Mouse (Mus musculus): ENCODE data around the gene Ltc4s. TPM values are rescaled to one million over a fixed set of nuclear protein-coding genes. Genes with fewer than 3 reads are reported as not detected.

Ltc4s gene
- total RNA-seq, 2 experiments from 2014 or later = not detected

DNA sequence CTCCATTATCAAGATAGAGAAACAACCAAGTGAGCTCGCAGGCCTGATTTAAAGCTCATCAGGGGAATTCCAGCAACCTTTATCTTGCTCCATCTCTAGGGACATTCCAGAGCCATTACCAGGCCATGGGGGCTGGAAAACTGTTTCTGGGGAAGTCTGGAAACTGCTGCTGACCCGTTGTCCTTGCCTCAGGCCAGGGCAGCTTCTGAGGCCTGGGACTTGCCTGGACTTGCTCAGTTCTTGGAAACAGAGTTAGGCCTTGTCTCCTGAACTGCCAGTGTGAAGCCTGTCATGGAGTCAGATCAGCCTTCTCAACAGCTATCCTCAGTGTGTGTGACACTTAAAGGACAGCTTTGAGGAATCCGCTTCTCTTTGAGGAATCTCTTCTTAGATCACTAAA, 13.8 kb upstream of the Ltc4s start:
- no peak for ATAC-seq (replicated peaks; ENCODE audit: poor library complexity, severe bottlenecking)

DNA sequence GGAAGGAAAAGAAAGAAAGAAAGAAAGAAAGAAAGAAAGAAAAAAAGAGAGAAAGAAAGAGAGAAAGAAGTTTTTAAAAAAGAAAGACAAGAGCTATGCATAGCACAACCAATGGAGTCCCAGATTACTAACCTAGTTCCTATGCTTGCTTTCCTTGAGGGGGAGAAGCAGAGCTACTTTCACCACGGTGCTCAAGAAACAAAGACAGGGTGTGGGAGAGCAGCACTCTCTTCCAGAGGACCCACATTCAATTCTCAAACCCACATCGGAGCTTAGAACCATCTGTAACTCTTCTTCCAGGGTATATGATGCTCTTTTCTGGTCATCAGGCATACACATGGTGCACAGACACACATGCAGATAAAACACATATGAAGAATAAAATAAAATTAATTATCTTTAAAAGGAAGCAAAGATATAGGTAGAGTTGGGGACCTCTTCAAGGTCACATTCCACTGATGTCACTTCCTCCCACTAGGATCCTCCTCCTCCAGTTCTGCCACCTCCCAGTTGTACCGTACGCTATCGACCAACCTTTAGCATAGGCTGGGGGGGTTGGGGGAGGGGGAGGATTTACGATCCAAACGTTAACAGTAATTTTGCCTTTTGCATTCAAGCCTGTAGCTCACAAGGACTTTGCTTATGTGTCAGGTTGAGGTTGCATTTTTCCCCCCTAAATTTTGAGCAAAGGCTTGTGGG, 10.2 kb upstream of the Ltc4s start:
- ATAC-seq (replicated peaks; ENCODE audit: poor library complexity, severe bottlenecking) = no peak

DNA sequence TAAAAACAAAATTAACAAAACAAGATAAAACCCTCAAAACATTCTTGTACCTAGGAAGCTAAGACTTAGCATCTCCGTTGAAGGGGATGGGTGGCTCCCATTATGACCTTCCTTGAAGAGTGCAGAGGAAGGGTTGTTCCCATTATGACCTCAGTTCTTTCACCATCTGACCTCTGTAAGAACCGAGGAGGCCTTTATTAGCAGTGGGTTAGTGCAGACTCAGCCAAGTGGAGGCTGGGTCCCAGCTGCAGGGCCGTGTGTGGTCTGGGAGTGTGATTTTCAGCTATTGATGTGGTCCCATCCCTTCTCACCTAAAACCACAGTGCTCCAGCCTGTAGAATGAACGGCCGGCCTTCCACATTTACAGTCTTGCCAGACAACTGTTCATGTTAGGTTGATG, 6.9 kb upstream of the Ltc4s start:
- ATAC-seq (replicated peaks; ENCODE audit: poor library complexity, severe bottlenecking) = no peak

DNA sequence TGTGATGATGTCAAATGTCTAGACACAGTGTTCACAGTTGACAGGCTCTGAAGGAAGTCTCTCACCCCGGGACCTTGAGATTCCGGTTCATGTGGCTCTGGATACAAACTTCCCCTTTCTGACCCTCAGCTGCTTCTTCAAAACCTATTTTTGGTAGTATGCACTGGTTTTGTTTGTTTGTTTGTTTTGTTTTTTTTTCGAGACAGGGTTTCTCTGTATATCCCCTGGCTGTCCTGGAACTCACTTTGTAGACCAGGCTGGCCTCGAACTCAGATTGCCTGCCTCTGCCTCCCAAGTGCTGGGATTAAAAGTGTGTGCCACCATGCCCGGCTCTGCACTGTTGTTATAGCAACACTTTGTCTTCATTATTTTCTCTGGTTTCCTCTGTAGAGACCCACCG, 5.5 kb upstream of the Ltc4s start:
- ATAC-seq (replicated peaks; ENCODE audit: poor library complexity, severe bottlenecking) = peak; percentile 27; the same call in 1 of the 2 replicates

DNA sequence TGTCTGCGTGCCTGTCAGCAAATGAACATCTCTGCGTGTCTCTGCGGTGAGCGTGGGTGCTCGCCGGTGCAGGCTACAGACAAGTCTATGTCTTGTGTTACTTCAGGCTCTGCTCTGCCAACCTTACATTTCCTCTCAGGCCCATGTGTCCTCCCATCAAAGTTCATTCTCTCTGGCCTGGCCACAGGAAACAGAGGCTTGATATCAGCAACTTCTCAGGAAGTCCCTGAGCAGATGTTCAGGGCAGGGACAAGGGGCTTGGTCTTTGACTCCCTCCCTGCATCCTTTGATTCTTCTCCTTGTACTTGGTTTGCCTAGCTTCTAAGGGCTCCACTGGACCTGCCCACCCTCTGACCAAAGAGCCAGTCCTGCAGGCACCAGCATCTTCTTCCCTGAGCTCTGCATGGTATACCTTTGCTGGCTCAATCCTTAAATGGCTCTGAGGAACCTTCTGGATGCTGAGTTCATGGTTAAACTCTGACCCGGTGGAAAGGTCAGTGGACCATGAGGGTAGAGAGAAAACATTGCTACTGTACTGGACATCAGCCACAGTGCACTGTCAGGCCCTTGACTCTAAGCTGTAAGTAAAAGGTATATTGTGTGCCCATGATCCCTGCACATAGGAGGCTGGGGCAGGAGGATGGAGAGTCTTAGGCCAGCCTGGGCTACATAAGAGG, 2.0 kb upstream of the Ltc4s start:
- peak; percentile 11 for ATAC-seq (replicated peaks; ENCODE audit: poor library complexity, severe bottlenecking)

DNA sequence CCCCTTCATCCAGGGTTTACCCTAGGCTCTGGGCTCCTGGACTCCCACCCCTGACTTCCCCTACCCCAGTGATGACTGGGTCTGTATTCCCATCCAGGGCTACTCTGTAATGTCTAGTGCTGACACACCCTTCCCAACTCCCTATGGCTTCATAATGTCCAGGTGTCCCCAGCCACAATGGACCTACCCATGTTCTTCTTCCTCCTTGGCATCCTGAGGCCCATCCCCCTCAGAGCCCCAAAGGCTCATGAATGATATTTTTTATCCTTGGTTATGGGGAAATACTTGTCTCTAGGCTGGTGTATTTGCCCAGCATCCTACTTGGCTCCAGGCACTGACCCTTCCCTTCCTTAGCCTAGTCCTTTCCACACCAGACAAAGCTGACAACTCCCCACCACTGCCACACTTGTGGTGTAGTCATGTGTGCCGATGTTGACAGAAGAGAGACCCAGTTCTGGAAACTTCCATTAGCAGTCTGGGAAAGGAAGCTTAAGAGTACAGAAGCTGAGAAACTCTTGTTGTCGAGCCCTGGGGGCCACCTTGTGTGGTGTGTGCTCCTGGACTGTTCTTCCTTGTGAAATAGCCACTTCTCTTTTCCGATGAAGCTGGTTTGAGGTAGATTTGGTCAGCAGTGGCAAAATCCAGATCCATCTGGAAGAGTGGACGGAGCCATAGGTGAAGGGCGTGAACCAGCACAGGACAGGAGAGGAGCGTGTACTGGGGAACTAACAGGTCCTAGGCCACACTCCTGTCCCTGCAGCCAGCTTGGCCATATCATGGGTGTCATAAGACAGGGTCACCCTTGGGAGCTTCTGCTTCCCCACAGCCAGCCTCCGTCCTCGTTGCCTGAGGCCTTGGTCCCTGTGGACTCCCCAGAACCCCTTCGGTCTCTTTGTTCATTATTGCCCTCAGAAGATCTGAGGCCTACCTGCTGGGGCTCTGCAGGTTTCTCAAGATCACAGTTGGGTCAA, 690 bp upstream of the Ltc4s start:
- ATAC-seq (replicated peaks; ENCODE audit: poor library complexity, severe bottlenecking) = peak; percentile 31

DNA sequence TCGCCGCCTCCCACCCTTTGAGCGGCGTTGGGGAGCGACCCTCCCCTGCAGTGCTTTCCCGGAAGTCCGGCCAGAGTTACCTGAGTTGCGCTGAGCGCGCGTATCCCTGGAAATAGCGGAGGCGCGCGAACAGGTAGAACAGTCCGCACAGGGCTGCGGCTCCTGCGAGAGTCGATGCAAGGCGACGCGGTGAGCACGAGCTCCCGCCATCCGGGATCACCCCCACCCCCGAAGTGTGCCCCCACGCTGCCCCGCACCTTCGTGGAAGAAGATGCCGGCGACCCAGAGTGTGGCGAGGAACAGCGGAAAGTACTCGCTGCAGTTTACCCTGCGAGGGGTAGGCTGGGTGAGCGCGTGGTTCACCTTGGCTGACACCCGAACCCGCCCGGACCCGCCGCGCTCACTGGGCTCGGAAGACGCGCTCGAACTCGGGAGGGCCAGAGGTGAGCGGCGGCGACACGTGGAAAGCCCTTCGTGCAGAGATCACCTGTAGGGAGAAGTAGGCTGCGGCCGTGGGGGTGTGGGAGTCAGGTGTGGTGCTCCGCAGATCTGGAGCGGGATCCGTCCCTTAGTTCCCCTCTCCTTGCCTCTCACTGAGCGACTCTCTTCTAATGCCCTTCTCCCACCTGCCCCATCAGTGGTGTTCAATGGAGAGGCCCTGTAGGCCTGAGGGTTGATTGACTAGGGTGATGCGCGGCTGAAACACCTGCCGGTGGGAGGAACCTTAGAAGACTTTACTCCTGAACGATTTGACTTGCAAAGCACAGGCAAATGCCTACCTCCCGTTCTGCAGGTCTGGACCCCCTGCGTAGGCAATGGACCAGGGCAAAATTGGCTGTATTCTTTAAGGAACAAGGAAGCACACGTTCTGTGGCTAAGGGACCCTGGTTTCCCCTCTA, 1.2 kb downstream of the Ltc4s start:
- ATAC-seq (replicated peaks; ENCODE audit: poor library complexity, severe bottlenecking) = no peak

DNA sequence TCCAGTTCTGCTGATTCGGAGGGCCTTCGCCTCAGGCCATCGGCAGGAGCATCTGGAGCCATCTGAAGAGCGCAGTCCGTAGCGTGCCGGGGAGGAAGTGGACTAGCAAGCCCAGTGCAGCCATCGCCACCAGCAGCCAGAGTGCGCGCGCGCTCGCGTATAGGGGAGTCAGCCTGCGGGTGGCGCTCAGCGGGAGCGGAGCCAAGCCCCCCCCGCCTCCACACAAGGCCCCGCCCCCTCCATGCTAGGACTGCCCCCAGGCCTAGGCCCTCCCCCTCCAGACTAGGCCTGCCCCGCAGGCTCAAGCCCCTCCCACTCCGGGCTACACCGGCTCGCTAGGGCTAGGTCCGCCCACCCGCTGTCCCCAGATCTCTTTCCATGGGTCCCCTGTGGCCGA, 1.9 kb downstream of the Ltc4s start:
- peak; percentile 70 for ATAC-seq (replicated peaks; ENCODE audit: poor library complexity, severe bottlenecking)

DNA sequence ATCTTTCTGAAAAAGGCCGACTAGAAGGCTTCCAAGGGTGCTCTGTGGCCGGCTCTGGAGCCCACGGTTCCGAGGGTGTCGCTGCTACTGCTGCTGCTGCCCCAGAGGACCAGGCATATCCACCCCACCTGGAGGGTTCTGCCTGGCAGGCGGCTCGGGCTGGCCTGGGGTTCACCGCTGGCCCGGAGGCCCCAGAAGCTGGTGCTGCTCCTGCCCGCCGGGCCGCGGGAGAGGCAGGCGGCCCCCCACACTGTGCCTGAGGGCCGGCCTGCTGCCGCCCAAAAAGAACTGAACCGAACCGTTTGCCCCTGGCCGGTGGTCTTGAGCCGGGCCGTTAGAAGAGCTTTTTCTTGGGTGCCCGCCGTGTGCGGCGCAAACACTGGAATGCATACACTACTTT, 3.8 kb downstream of the Ltc4s start:
- ATAC-seq (replicated peaks; ENCODE audit: poor library complexity, severe bottlenecking) = no peak

DNA sequence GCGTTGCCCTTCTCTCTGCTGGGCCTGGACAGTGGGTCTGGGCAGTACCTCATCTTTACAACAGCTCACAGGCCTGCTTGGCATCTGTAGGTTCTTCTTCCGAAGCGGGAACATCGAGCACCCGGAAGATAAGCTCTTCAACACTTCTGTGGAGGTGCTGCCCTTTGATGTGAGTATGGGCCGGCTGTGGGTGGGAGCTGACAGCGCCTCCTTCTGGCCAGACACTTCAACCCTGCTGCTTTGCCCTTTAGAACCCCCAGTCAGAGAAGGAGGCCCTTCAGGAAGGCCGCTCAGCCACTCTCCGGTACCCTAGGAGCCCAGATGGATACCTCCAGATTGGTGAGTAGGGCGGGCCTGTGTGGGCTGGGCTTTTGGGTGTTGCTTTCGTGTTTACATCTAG, 4.4 kb downstream of the Ltc4s start:
- ATAC-seq (replicated peaks; ENCODE audit: poor library complexity, severe bottlenecking) = no peak

DNA sequence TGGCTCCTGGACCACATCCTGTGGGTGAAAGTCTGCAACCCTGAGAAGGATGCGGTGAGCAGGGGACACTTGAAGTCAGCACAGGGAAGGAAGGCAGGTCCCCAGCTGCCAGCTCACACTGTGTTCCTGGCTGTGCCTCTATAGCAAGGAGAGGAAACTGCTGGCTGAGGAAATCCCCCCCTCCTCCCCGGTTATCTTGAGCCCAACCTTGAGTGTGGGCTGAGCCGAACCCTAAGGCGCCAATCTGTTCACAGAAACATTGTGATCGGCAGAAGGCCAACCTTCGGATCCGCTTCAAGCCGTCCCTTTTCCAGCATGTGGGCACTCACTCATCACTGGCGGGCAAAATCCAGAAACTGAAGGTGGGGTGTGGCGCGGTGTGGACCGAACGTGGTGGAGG, 5.4 kb downstream of the Ltc4s start:
- ATAC-seq (replicated peaks; ENCODE audit: poor library complexity, severe bottlenecking) = no peak

DNA sequence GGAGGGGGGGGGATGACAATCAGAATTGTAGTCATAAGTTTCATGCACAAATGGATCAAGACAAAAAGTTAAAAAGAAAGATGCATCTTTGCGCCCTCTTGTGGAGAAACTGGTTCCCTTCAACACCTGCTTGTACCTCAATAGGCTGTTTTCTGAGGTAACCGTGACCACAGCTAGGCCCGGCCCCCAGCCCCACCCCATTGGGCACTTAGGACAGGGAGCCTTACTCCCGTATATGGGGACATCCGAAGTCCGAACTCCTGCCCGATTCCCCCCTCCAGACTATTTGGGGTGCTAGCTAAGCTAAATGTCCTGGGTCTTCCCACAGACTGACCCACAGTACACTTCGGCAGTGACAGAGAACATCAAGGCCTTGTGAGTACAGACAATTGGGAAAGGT, 7.0 kb downstream of the Ltc4s start:
- ATAC-seq (replicated peaks; ENCODE audit: poor library complexity, severe bottlenecking) = peak; percentile 30

DNA sequence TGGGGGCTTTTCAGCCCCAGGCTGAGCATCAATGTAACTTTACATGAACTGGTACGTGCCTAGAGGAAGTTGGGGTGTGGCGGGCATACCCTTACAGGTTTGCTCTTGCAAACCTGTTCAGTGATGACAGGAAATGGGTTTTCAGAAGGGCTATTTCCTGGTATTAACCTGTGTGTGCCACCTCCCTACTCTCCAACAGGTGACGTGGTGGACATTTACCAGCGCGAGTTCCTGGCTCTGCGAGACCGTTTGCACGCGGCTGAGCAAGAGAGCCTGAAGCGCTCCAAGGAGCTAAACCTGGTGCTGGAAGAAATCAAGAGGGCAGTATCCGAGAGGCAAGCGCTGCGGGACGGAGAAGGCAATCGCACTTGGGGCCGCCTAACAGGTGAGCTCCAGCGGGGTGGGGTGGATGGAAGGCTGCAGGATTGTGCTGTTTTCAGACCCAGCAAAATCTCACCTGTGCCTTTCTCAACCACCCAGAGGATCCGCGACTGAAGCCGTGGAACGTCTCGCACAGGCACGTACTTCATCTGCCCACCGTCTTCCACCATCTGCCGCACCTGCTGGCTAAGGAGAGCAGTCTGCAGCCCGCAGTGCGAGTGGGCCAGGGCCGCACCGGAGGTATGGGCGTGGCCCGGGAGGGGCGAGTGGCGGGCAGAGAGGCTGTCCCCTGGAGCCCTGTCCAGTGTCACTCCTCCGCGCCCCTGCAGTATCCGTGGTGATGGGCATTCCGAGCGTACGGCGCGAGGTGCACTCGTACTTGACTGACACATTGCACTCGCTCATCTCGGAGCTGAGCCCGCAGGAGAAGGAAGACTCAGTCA, 7.7 kb downstream of the Ltc4s start:
- ATAC-seq (replicated peaks; ENCODE audit: poor library complexity, severe bottlenecking) = no peak

DNA sequence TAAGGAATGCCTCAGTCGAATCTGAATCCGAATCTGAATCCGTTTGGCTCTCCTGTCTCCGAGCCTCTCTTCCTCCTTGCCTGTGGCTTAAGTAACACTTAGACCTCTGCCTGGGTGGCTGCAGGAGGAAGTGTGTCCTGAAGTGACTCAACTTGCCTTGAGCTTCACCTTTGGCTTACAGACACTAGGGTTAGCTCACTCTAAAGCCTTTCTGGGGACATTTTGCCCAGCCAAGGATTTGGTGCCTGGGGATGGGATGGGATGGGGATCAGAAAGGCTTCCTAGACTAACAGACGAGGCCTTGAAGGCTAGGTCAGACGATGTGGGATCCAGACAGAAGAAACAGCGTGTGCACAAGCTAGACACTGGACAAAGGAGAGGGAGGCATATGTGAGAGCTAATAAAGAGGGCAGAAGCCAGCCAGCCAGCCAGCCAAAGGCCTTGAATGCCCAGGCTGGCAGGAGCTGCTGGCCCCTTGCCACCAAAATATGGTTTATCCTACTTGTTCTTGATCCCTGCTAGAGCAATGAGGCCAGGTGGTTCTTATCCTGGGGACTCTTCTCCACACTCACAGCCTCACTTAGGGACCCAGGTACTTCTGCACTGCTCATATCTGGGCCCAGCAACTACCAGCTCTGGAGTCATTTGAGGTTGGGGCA, 9.0 kb downstream of the Ltc4s start:
- ATAC-seq (replicated peaks; ENCODE audit: poor library complexity, severe bottlenecking) = peak; percentile 47

DNA sequence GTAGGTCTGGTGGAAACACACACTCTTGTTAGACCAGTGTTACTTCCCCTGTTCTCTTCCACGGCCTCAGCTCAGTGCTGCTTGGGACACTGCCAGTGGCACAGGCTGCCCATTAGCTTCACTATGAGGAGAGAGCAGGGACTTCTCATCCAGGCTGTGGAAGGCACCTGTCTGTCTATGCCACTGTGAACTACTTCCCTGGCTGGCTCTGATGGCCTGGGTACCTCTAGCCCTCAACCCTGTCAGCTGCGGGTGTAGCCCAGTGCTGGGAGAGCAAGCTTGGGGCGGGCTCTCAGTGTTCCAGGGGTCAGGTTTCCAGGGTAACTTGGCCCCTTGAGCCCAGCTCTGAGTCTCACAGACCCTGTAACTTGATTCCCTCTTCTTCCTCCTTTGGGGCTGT, 9.6 kb downstream of the Ltc4s start:
- ATAC-seq (replicated peaks; ENCODE audit: poor library complexity, severe bottlenecking) = no peak

DNA sequence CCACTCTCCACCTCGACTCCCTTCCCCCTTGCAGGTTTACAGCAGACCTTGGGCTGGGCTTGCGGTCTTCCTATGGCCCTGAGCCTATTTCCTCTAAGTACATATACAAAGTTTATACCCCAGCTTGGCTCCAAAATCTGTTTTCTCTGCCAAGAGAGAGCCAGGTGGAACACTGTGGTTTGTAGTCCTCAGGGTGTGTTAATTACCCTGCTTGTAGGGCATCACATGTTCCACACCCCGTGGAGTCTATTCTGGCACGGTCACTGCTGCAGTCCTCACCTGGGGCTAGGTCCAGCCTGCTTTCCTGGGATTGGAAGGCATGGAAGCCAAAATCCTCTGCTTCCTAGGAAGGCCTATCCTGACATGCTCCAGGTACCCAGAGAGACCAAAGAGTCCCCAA, 10.7 kb downstream of the Ltc4s start:
- no peak for ATAC-seq (replicated peaks; ENCODE audit: poor library complexity, severe bottlenecking)

DNA sequence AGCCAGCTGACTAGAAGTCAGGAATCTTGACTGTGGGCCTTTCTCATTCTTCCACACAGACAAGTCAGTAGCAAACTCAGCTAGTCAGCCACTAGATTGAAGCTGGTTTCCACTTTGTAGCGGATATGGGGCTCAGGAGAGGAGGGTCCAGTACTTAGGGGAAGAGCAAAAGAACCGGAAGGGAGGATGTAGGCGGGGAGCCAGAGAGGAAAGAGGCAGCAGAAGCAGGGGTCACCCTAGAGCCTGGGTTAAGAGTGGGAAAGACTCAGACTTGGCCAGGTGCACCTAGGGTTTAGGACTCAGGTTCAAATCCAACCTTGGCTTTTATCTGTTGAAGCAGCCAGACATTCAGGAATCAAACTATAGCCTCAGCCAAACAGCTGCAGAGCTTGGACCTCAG, 11.2 kb downstream of the Ltc4s start:
- no peak for ATAC-seq (replicated peaks; ENCODE audit: poor library complexity, severe bottlenecking)

DNA sequence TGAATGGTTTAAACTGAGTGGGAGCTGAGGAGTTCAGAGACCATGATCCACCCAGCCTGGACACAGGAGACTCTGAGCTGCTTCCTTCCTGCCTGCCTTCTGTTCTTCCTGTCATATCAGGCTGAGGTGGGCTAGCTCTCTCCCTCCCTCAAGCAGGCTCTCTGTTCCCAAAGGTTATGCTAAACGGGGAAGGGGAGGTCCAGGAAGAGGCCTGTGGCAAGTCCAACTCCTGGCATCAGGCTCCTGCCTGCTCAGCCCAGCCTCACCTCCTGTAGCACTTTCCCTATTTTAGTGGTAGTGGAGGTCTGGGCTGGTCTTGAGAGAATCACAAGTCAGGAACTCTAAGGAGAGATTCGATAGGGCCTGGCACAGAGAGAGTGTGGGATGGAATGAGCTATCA, 12.0 kb downstream of the Ltc4s start:
- no peak for ATAC-seq (replicated peaks; ENCODE audit: poor library complexity, severe bottlenecking)
